Mouse (Mus musculus): ENCODE data around the gene Mt4.

GRCm38 (mm10) chr8:94109396-94109795, 27.6 kb upstream of the Mt4 start:
- TF ChIP-seq HCFC1 (IDR thresholded peaks at IDR 0.05; ENCODE audit: borderline replicate concordance, insufficient read depth, low read length) (no peak), ZNF384 (IDR thresholded peaks at IDR 0.05; ENCODE audit: low read depth, low read length) (no peak), MAFK (IDR thresholded peaks at IDR 0.05; ENCODE audit: insufficient read depth, low read depth, low read length) (no peak)

Measured in ES-E14 (cell line).